Comparison of ENCODE assay signal across 20 mouse cellular contexts in genomic region chr3:63115216-63115615, GRCm38 (mm10).
"Had no signal": no experiment of that assay in that cellular context is flagged by ENCODE, and none has a peak within 500 bp of the region (broad histone marks: within the 10 kb centered on the region; RNA-seq: fewer than 3 reads in every experiment).

No protein-coding gene starts in this region.

- ATAC-seq: lung, postnatal 0 days; midbrain, embryonic 13.5 days; midbrain, embryonic 16.5 days had no signal

- H3K27me3 ChIP-seq: limb, embryonic 13.5 days; liver, embryonic 13.5 days; megakaryocyte, embryonic 14.5 days; midbrain, embryonic 13.5 days; neural tube, embryonic 13.5 days; stomach, embryonic 15.5 days had no signal

- H3K4me2 ChIP-seq: limb, embryonic 13.5 days; liver, embryonic 13.5 days; midbrain, embryonic 13.5 days; neural tube, embryonic 13.5 days; stomach, embryonic 15.5 days had no signal

- H3K27ac ChIP-seq: limb, embryonic 13.5 days; liver, embryonic 13.5 days; midbrain, embryonic 10.5 days; midbrain, embryonic 13.5 days; neural tube, embryonic 13.5 days; stomach, embryonic 15.5 days had no signal

- H3K9ac ChIP-seq: limb, embryonic 13.5 days; liver, embryonic 13.5 days; midbrain, embryonic 13.5 days; neural tube, embryonic 13.5 days; stomach, embryonic 15.5 days had no signal

- H3K36me3 ChIP-seq: limb, embryonic 13.5 days; liver, embryonic 13.5 days; midbrain, embryonic 10.5 days; midbrain, embryonic 13.5 days; neural tube, embryonic 13.5 days; stomach, embryonic 15.5 days had no signal

- DNase-seq: kidney, adult 2 months; kidney, postnatal 14 days; kidney, postnatal 4 days; left cerebral cortex, postnatal 4 days; liver, embryonic 13.5 days; lung, adult 2 months; lung, postnatal 36 days; retina, postnatal 1 day; right cerebral cortex, postnatal 25 days; spleen, adult 18-20 months; thymus, postnatal 25 days had no signal

- H3K9me3 ChIP-seq: limb, embryonic 13.5 days; liver, embryonic 13.5 days; megakaryocyte, embryonic 14.5 days; midbrain, embryonic 10.5 days; midbrain, embryonic 13.5 days; neural tube, embryonic 13.5 days; stomach, embryonic 15.5 days had no signal

- H3K4me3 ChIP-seq: limb, embryonic 13.5 days; liver, embryonic 13.5 days; megakaryocyte, embryonic 14.5 days; midbrain, embryonic 10.5 days; midbrain, embryonic 13.5 days; myocyte; neural tube, embryonic 13.5 days; stomach, embryonic 15.5 days had no signal

- H3K4me1 ChIP-seq: limb, embryonic 13.5 days; liver, embryonic 13.5 days; megakaryocyte, embryonic 14.5 days; midbrain, embryonic 10.5 days; midbrain, embryonic 13.5 days; neural tube, embryonic 13.5 days; stomach, embryonic 15.5 days had no signal
